Mouse (Mus musculus): ENCODE measurements at regions not wholly inside any gene's neighbourhood (a gene's known extent, or its start where the extent isn't known, plus 50 kb on each side); places are given as distances from the start of the nearest gene placed in this dataset.

DNA sequence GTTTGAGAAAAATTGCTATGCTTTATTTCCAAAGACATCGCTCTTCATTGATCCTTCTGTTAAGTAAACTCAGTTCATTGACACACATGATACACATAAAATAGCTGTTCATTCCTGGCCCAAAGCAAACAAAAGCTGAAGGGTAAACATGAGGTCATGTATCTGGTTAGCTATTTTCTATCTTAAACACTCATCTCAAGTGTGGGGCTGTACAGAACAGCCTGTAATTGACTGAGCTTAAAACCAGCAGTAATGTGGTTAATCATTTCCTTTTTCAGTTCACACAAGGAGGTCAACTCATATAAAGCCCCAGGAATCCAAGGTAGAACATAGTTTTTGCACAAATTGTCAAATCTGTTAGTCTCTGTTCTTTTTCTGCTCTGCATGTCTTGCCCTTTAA, 94.5 kb downstream of the Cldn17 start:
- DNase-seq (ENCODE audit: low spot score), result no peak

DNA sequence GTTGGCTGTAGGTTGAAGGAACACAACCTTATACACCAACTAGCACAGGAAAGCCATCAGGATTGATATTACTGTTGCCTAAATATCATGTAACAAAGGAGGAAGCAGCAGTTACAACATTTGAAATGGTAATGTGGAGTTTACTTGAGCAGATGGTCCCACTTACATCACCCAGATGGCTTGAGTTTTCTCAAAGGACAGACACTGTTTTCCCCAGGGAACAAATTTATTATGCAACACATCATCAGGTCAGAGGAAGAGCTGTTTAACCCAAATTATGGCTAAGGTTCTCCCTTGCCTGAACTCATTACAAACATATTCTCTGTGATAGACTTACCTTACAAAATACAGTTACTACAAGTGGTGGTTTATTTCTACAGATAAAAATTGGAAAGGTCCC, 98.6 kb downstream of the Cldn17 start:
- no peak for DNase-seq (ENCODE audit: low spot score)

- no peak for DNase-seq (ENCODE audit: low spot score)
Observed at GRCm38 (mm10) chr16:88404331-88404730, 102.4 kb downstream of the Cldn17 start.

GRCm38 (mm10) chr16:88399881-88400280, 106.9 kb downstream of the Cldn17 start:
- no peak for DNase-seq (ENCODE audit: low spot score)

GRCm38 (mm10) chr16:88392764-88393163, 102.7 kb upstream of the Grik1 start:
- no peak for DNase-seq (ENCODE audit: low spot score)

DNA sequence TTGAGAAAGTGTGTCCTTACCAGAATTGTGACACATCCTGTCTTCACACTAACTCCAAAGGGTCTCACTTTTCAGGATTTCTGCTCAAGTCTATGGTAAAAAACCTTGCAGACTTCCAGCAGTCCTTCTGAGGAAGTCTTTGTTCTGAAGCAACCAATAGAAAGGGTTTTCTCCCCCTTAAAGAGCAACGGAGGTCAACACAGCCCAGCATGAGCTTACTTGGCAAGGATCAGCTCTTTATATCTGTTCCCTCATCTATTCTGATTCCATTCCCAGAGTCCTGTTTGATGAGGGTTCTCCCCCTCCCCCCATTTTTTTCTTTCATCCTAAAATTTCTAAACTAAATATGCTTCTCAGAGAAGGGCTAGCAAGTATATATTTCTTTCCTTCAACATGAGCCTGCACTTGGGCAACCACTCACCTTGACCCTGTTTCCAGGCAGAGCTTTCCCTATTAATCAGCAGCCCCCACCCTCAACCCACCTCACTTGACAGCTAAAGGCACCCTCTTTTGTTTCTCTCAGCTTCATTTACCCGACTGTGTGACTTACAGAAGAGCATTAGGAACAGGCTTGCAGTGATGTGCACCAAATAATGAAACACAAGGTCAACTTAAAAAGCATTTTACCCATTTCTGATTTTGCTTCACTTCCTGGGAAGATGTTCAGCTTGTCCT, 91.7 kb upstream of the Grik1 start:
- DNase-seq (ENCODE audit: low spot score), result no peak

DNA sequence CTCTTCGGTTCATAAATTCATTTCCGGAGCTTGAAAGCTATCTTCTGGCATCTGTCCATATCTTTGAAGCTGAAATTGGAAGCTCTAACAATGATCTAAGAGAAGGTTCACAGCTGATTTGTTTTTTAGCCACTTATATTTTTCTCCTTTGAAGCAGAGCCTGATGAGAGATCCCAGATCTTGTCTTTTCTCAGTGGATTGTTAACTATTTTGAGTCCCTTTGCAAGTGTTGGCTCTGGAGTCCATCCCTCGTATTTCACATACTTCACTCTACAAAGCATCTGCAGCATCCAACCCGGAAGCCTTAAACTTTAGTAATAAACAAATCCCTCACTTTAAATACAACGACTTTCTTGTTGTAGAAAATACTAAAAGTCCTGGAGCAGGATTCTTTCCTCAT, 85.6 kb upstream of the Grik1 start:
- no peak for DNase-seq (ENCODE audit: low spot score)

GRCm38 (mm10) chr16:88374612-88375011, 84.5 kb upstream of the Grik1 start:
- DNase-seq (ENCODE audit: low spot score), result no peak

DNA sequence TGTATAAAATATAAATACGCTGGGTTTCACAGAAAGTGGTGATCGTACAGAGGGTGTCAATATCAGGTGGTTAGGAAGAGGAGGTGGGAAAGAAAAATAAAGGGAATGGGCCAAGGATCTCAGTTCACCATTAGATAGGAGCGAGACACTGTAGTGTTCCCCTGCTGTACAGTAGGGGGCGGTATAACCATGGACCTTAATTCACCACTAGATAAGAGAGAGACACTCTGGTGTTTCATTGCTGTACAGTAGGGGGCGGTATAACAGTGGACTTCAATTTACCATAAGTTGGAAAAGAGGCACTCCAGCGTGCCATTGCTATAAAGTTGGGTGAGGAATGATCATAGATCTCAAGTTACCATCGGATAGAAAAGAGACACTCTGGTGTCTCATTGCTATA, 82.0 kb upstream of the Grik1 start:
- peak; percentile 43 for DNase-seq (ENCODE audit: low spot score)

- DNase-seq (ENCODE audit: low spot score), result no peak
Observed at GRCm38 (mm10) chr16:88368146-88368545, 78.1 kb upstream of the Grik1 start.

GRCm38 (mm10) chr16:88367162-88367561, 77.1 kb upstream of the Grik1 start:
- DNase-seq (ENCODE audit: low spot score), result no peak

GRCm38 (mm10) chr16:88360081-88360480, 70.0 kb upstream of the Grik1 start:
- no peak for DNase-seq (ENCODE audit: low spot score)

Data from thymus, postnatal 0 days (tissue).